Mouse (Mus musculus) limb, embryonic 12.5 days (tissue): ENCODE results near the gene Irf7. TPM values are rescaled to one million over a fixed set of nuclear protein-coding genes. Genes with fewer than 3 reads are reported as not detected.

Source experiments
- ATAC-seq: fragments of 200-750 bp; cut with Nextera tagmentation; 2 replicates; pipeline ENCODE4 v1.8.0; 2017; ENCODE audit warnings: low read depth, moderate TSS enrichment; ENCODE audit not compliant: insufficient number of reproducible peaks, insufficient read depth, low FRiP score, low TSS enrichment
- H3K27ac ChIP-seq: fragments of 300-500 bp; sonication (generic); 2 replicates; pipeline ENCODE4 v1.5.1; 2016; ENCODE audit warnings: mild to moderate bottlenecking, moderate library complexity
- H3K27me3 ChIP-seq: fragments of 300-500 bp; sonication (generic); 2 replicates; pipeline ENCODE4 v1.6.1; 2016; ENCODE audit warnings: mild to moderate bottlenecking, moderate library complexity
- H3K36me3 ChIP-seq: fragments of 300-500 bp; sonication (generic); 2 replicates; pipeline ENCODE4 v1.6.1; 2016; ENCODE audit warnings: mild to moderate bottlenecking, moderate library complexity
- H3K4me1 ChIP-seq: fragments of 300-500 bp; sonication (generic); replicated peaks from 2 replicates; pipeline ENCODE4 v1.6.1; 2016
- H3K4me2 ChIP-seq: fragments of 300-500 bp; sonication (generic); 2 replicates; pipeline ENCODE4 v1.6.1; 2016; ENCODE audit warnings: mild to moderate bottlenecking, moderate library complexity
- H3K4me3 ChIP-seq: fragments of 300-500 bp; sonication (generic); replicated peaks from 2 replicates; pipeline ENCODE4 v1.5.1; 2016; ENCODE audit warnings: mild to moderate bottlenecking
- H3K9ac ChIP-seq: fragments of 300-500 bp; sonication (generic); replicated peaks from 2 replicates; pipeline ENCODE4 v1.6.1; 2016; ENCODE audit warnings: mild to moderate bottlenecking, moderate library complexity
- H3K9me3 ChIP-seq: fragments of 300-500 bp; sonication (generic); 2 replicates; pipeline ENCODE4 v1.6.1; 2016; ENCODE audit warnings: mild to moderate bottlenecking, moderate library complexity
- WGBS: fragments of 180-500 bp; shearing (Covaris S2); methylation state at CpG from one replicate; pipeline ENCODE4 v1.1.7; 2016; 5-methylcytosine and 5-hydroxymethylcytosine counted together
- polyA plus RNA-seq: library from polyadenylated mRNA; unstranded; fragments of >200 nt; fragmentation: Nextera tagmentation; extraction: Ambion mirVana; gene quantifications from 2 replicates; pipeline ENCODE4 v1.2.1, GENCODE M21; 2016

Irf7 gene
- polyA plus RNA-seq, 1 experiment from 2014 or later: 0.51 TPM

DNA sequence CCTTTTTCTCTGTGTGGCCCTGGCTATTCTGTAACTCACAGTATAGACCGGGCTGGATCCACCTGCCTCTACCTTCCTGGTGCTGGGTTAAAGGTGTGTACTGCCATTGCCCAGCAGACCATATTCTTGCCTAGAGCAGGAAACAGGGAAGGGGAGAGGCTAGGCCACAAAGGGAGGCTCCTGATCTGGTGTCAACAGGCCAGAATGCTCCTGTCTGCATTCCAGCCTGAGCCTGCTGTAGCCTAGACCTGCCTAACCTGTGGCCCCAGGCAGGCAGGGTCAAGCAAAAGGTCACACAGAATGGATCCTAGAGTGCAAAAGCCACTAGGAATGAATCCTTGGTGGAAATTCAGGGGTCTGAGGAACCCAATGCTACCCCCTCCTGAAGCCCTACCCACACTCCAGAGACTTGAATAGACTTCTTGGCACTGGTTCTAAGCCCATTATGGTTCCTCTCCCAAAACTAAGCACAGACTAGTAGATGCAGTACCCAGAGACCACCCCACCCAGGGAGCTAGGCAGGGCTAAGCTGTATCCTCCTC lies 46.7 kb downstream of the Irf7 start:
- Histone ChIP-seq H3K36me3 (peaks cover 31% of the 10 kb centered on the region), H3K4me1 (peaks cover 39% of the 10 kb centered on the region), H3K27ac (no peak overlapping the region), H3K4me2 (no peak overlapping the region), H3K9me3 (no peaks in the 10 kb centered on the region), H3K27me3 (no peaks in the 10 kb centered on the region), H3K4me3 (no peak overlapping the region), H3K9ac (no peak overlapping the region)
- no peak for ATAC-seq
- 85% methylated on average over 1 of the region's 1 CpGs for WGBS

DNA sequence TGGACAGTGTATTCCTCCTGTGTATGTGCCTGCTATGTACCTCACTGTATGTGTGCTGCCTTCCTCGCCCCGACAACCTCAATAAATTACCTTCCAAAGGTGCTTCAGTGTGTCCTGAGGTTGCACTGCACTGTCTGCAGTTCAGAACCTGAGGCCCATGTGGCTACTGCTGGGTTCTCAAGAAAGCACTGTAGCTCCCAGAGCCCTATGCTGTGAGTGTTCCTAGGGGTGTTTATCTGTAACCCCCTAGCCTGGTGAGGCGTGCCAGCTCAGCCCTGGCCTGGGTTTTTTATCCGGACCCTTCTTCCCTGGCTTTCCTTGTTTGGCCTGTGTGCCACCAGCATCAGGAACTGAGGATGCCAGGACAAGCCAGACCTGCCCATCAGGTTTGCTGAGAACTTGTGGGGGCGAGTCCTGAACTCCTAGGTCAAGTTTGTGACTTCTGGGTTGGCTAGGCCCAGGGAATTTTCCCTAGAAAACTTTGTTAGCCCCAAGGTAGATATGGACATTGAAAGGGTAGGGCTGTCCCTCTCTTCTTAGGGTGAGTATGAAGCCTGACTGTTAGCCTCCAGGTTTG lies 47.6 kb downstream of the Irf7 start:
- no peaks in the 10 kb centered on the region for H3K27me3 ChIP-seq
- no peak overlapping the region for H3K27ac ChIP-seq
- ATAC-seq: no peak
- no peaks in the 10 kb centered on the region for H3K9me3 ChIP-seq
- no peak overlapping the region for H3K4me2 ChIP-seq
- H3K4me3 ChIP-seq: no peak overlapping the region
- H3K36me3 ChIP-seq: peaks cover 31% of the 10 kb centered on the region
- peaks cover 44% of the 10 kb centered on the region for H3K4me1 ChIP-seq
- WGBS: 81% methylated on average over 5 of the region's 5 CpGs
- 0 out of 2 replicates have a peak overlapping the region, but pooled peaks have one; percentile 12 for H3K9ac ChIP-seq

DNA sequence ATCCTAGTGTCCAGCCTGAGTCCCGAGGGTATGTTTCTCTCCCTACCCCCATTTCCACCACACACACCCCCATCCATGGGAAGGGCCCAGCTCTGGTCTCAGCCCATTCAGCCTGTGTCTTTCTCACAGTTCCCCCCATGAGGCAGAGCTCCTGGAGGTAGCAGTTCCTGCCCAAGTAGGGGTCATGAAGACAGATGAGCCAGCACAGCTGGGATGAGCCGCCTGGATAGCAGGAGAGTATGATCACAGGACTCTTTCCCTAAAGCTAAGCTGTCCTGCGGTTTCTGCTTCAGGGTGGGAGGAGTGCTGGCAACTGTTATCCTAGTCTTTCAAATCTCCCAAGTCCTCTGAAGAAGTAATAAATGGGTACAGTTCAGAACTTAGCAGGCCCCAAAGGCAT lies 48.1 kb downstream of the Irf7 start:
- peaks cover 44% of the 10 kb centered on the region for H3K4me1 ChIP-seq
- H3K36me3 ChIP-seq: peaks cover 31% of the 10 kb centered on the region
- no peak overlapping the region for H3K27ac ChIP-seq
- ATAC-seq: no peak
- H3K9me3 ChIP-seq: no peaks in the 10 kb centered on the region
- no peak overlapping the region for H3K9ac ChIP-seq
- no peaks in the 10 kb centered on the region for H3K27me3 ChIP-seq
- no peak overlapping the region for H3K4me2 ChIP-seq
- H3K4me3 ChIP-seq: no peak overlapping the region
- WGBS: 85% methylated on average over 3 of the region's 3 CpGs

DNA sequence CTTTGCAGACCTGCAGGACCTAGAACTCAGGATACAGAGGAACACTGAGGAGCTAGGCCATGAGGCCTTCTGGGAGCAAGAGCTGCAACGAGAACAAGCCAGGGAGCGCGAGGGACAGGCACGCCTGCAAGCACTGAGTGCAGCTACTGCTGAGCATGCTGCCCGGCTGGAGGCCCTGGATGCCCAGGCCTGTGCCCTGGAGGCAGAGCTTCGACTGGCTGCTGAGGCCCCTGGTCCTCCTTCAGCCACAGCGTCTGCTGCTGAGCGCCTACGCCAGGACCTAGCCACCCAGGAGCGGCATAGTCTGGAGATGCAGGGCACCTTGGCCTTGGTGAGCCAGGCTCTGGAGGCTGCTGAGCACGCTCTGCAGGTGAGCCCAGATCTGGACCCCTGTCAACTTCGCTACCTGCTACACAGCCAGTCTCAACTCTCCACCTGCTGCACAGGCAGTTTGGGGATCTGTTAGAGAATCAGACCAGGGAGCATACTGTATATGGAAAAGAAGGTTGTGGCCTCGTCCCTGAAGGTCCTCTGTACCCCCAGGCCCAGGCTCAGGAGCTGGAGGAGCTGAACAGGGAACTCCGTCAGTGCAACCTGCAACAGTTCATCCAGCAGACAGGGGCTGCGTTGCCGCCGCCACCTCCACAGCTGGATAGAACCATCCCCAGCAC lies 48.8 kb downstream of the Irf7 start:
- Histone ChIP-seq H3K4me2 (no peak overlapping the region), H3K9ac (0 out of 2 replicates have a peak overlapping the region, but pooled peaks have one; percentile 34), H3K27ac (0 out of 2 replicates have a peak overlapping the region, but pooled peaks have one; percentile 23), H3K4me1 (peaks cover 41% of the 10 kb centered on the region), H3K36me3 (peaks cover 31% of the 10 kb centered on the region), H3K9me3 (no peaks in the 10 kb centered on the region), H3K4me3 (no peak overlapping the region), H3K27me3 (no peaks in the 10 kb centered on the region)
- ATAC-seq: no peak
- 89% methylated on average over 17 of the region's 17 CpGs for WGBS

DNA sequence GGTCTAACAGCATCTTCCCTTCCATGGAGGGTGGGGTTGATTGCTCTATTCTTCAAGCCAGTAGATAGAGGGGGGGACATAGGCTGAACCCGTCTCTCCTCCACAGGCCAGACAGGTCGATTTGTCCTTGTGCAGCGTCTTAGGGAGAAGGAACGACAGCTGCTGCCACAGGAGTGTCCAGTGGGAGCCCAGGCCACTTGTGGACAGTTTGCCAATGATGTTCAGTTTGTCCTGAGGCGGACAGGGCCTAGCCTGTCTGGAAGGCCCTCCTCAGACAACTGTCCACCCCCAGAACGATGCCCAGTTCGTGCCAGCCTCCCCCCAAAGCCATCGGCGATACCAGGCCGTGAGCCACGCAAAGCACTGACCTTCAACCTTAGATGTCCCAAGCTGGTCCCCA lies 49.4 kb downstream of the Irf7 start:
- no peaks in the 10 kb centered on the region for H3K9me3 ChIP-seq
- peaks cover 31% of the 10 kb centered on the region for H3K36me3 ChIP-seq
- no peaks in the 10 kb centered on the region for H3K27me3 ChIP-seq
- peaks cover 36% of the 10 kb centered on the region for H3K4me1 ChIP-seq
- H3K4me2 ChIP-seq: peak overlapping the region; percentile 89
- WGBS: 91% methylated on average over 11 of the region's 11 CpGs
- peak overlapping the region; percentile 34; the same call in 1 of the 2 replicates for H3K9ac ChIP-seq
- ATAC-seq: no peak
- H3K27ac ChIP-seq: peak overlapping the region; percentile 82; the same call in 1 of the 2 replicates
- peak overlapping the region; percentile 65 for H3K4me3 ChIP-seq

DNA sequence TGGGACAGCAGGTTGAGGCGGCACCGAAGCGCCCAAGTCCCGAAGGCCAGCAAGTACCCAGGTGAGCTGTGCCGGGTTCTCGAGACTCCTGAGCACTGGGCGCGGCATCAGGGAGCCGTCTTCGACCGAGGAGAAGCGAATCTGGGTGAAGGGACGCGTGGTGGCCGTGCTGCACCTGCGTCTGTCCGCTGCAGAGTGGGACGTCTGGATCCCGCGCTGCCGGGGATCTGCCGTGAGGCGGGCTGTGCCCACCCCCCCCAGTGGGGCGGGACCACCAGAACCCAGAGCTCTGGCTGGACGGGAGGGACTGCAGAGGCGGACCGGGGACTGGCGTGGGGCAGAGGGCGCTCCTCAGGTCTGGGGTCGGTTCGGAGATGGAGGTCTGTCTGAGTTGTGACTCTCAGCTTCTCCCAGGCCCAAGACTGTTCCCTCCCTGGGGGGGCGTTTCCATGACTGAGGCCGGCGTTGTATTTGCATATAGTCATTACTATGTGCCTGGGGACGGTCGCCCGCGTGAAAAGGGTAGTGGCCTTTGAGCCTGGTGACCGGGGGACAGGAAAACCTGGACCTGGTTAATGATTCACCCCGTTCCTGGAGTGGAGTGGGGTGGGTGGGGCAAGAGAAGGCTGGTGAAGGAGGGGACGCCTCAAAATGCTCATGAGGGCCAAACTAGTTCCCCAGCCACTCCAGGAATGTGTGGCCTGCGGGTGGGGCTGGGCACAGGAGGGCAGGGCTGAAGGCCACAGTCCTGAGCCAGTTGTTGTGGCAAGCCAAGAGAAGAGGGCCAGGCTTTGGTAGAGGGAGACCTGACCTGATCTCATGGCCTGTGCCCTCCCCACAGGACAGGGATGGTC lies 50.2 kb downstream of the Irf7 start:
- H3K4me2 ChIP-seq: peak overlapping the region; percentile 89
- peaks cover 33% of the 10 kb centered on the region for H3K4me1 ChIP-seq
- no peaks in the 10 kb centered on the region for H3K27me3 ChIP-seq
- ATAC-seq: peak; percentile 61
- under 1% methylated on average over 42 of the region's 42 CpGs for WGBS
- H3K36me3 ChIP-seq: peaks cover 31% of the 10 kb centered on the region
- peak overlapping the region; percentile 65 for H3K4me3 ChIP-seq
- H3K9ac ChIP-seq: peak overlapping the region; percentile 67
- H3K9me3 ChIP-seq: no peaks in the 10 kb centered on the region
- H3K27ac ChIP-seq: peak overlapping the region; percentile 82

DNA sequence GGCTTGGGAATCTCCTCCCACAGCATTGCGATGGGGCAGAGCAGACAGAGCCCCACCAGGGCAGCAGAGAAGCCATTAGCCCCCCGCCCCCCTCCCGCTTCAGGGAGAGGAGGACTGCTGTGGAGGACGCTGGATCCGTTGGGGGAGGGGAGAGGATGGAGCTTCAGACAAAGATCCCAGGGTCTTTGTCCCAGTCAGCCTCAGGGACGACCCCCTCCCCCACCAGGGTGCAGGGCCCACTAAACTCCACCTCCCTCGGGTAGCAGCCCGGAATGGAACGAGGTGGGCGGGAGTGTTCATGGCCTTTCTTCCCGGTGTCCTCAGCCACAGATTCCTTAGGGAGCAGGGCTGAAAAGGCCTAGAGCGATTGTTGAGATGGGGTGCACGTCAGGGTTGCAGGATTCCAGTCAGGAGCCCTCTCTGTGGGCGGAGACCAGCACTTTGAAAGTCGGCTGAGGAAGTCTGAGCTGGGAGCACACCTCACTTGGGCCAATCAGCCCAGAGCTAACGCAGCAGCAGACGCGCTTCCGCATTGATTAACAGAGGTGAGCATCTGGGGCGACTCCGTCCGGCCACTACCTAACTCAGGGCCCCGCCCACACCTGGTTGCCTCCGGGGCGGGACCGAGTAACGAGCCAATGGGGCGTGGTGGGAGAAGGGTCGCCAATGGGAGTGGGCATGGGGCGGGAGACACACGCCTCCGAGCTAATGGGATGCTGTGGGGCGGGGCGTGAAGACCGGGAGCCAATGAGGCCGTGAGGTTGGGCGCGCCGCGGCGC lies 51.0 kb downstream of the Irf7 start, which contains the start of gene Rassf7:
Gene Rassf7 (plus strand): TSS at position 760 of the 779 bp plus-strand sequence.
- Histone ChIP-seq H3K36me3 (peaks cover 34% of the 10 kb centered on the region), H3K9ac (peak within 1 kb of the TSS; percentile 74), H3K4me1 (peaks cover 27% of the 10 kb centered on the region), H3K27me3 (no peaks in the 10 kb centered on the region), H3K9me3 (no peaks in the 10 kb centered on the region), H3K27ac (peak within 1 kb of the TSS; percentile 91), H3K4me2 (peak within 1 kb of the TSS; percentile 89), H3K4me3 (peak within 1 kb of the TSS; percentile 65)
- peak; percentile 92 for ATAC-seq
- WGBS: under 1% methylated on average over 41 of the region's 41 CpGs

DNA sequence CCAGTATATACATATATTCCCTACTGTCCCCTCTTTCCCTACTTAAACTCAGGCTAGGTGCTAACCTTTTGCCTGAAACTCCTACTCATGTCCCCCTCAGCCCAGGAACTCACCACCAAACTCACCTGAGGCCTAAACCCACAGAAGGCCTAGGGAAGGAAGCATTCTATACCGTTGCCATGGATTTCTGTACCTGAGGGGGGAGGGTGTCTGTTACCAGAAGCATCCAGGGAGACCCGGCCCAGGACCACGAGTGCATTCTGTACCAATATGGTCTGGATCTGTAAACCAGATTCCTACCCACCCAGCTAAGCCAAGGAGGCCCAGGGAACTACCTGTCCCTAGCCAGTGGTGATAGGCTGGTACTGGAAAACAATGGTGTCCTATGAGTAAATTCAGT lies 52.0 kb downstream of the Irf7 start:
- peaks cover 24% of the 10 kb centered on the region for H3K36me3 ChIP-seq
- whole genome bisulfite sequencing: 69% methylated on average over 3 of the region's 3 CpGs
- peaks cover 27% of the 10 kb centered on the region for H3K4me1 ChIP-seq
- no peaks in the 10 kb centered on the region for H3K9me3 ChIP-seq
- ATAC-seq: no peak
- no peaks in the 10 kb centered on the region for H3K27me3 ChIP-seq
- H3K9ac ChIP-seq: peak overlapping the region; percentile 74; the same call in 1 of the 2 replicates
- peak overlapping the region; percentile 91 for H3K27ac ChIP-seq
- H3K4me3 ChIP-seq: no peak overlapping the region
- H3K4me2 ChIP-seq: peak overlapping the region; percentile 89; the same call in 1 of the 2 replicates

DNA sequence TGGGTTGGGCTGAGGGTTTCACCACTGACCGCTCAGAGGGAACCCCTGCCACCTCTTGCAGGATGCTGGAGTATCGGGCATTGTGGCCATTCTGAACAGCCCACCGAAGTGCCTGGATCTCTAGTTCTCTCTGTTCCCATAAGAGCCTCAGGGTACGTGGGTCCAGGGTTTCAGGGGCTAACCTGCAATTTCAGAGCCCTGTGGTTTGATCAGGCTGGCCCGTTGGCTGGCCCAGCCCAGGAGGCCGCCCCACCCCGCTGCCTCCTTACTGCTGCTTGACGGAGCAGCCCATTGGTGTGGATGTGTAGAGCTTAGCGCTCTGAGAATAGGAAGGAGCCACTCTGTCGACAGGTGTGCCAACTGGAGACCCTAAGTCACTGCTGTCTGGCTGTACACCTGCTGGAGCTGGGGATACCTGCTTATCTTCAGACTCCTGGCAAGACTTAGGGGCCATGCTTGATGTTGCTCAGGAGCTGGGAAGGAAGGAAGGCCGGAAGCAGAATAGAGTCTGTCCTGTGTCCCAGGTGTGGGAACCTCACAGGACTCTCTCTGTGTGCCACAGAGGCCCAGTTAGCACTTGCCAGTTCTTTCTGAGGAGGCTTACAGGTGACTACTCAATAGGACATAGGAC lies 52.6 kb downstream of the Irf7 start, which contains the start of gene Lmntd2:
Gene Lmntd2 (minus strand): TSS at position 476 of the 631 bp plus-strand sequence.
- 95% methylated on average over 11 of the region's 11 CpGs for WGBS
- no peak for ATAC-seq
- peak within 1 kb of the TSS; percentile 65 for H3K4me3 ChIP-seq
- peaks cover 19% of the 10 kb centered on the region for H3K36me3 ChIP-seq
- H3K27me3 ChIP-seq: no peaks in the 10 kb centered on the region
- H3K27ac ChIP-seq: peak within 1 kb of the TSS; percentile 91
- peaks cover 27% of the 10 kb centered on the region for H3K4me1 ChIP-seq
- peak within 1 kb of the TSS; percentile 74 for H3K9ac ChIP-seq
- H3K4me2 ChIP-seq: peak within 1 kb of the TSS; percentile 89
- H3K9me3 ChIP-seq: no peaks in the 10 kb centered on the region

DNA sequence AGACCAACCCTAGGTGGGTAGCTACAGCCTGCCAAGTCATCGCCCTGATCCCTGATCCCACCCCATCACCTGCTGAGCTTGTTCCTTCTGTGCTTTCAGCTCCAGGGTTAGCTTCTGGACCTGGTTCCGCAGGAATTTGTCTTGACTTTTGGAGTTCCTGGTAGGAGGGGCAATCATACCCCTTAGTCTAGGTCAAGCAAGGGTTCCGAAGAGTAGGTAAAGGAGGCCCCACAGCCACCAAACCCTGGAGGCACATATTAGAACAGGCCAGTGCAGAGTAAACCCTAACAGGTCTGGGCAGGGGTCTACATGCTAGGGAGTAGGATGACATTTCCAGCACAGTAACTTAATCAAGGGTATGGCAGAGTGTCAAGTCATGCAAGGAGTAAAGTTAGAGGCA lies 53.1 kb downstream of the Irf7 start:
- no peak overlapping the region for H3K27ac ChIP-seq
- WGBS: 78% methylated on average over 3 of the region's 3 CpGs

More for the DNA sequence above, 53.1 kb downstream of the Irf7 start:
- Histone ChIP-seq H3K9ac (no peak overlapping the region), H3K4me2 (no peak overlapping the region), H3K4me1 (peaks cover 27% of the 10 kb centered on the region), H3K9me3 (no peaks in the 10 kb centered on the region), H3K36me3 (peaks cover 13% of the 10 kb centered on the region), H3K4me3 (no peak overlapping the region), H3K27me3 (no peaks in the 10 kb centered on the region)
- ATAC-seq: no peak
